Mouse (Mus musculus) forebrain, embryonic 10.5 days (tissue): Measurements from ENCODE around the gene Rpp14. TPM values are rescaled to one million over a fixed set of nuclear protein-coding genes. Genes with fewer than 3 reads are reported as not detected.

Experiments
- DNase-seq: peaks from one replicate; pipeline ENCODE4 v3.0.0-alpha.2; 2017; ENCODE audit warnings: low spot score; ENCODE audit errors: extremely low spot score
- H3K27ac ChIP-seq: fragments of 300-500 bp; sonication (generic); 2 replicates; pipeline ENCODE4 v1.5.1; 2016; ENCODE audit warnings: mild to moderate bottlenecking
- H3K27me3 ChIP-seq: fragments of 300-500 bp; sonication (generic); 2 replicates; pipeline ENCODE4 v1.6.1; 2016; ENCODE audit warnings: mild to moderate bottlenecking; ENCODE audit not compliant: poor library complexity, severe bottlenecking
- H3K36me3 ChIP-seq: fragments of 300-500 bp; sonication (generic); replicated peaks from 2 replicates; pipeline ENCODE4 v1.6.1; 2016; ENCODE audit warnings: mild to moderate bottlenecking, moderate library complexity
- H3K4me1 ChIP-seq: fragments of 300-500 bp; sonication (generic); 2 replicates; pipeline ENCODE4 v1.6.1; 2016
- H3K4me3 ChIP-seq: fragments of 300-500 bp; sonication (generic); 2 replicates; pipeline ENCODE4 v1.5.1; 2016; ENCODE audit warnings: mild to moderate bottlenecking, moderate library complexity
- H3K9me3 ChIP-seq: fragments of 300-500 bp; sonication (generic); 2 replicates; pipeline ENCODE4 v1.6.1; 2016; ENCODE audit warnings: mild to moderate bottlenecking, moderate library complexity
- WGBS: fragments of 180-500 bp; shearing (Covaris S2); methylation state at CpG from one replicate; pipeline ENCODE4 v1.1.7; 2016; 5-methylcytosine and 5-hydroxymethylcytosine counted together
- polyA plus RNA-seq: library from polyadenylated mRNA; unstranded; fragments of >200 nt; fragmentation: Nextera tagmentation; extraction: Ambion mirVana; gene quantifications from 2 replicates; pipeline ENCODE4 v1.2.1, GENCODE M21; 2016

The Rpp14 gene
- polyA plus RNA-seq, 1 experiment from 2014 or later: 61.0 TPM

GRCm38 (mm10) chr14:8124046-8124881, 44.1 kb downstream of the Rpp14 start:
- H3K27me3 ChIP-seq: no peaks in the 10 kb centered on the region
- WGBS: 87% methylated on average over 7 of the region's 7 CpGs

GRCm38 (mm10) chr14:8127971-8128370, 47.8 kb downstream of the Rpp14 start:
- Histone ChIP-seq H3K9me3 (no peaks in the 10 kb centered on the region), H3K27ac (no peak overlapping the region), H3K36me3 (peaks cover 6% of the 10 kb centered on the region), H3K4me3 (no peak overlapping the region), H3K4me1 (no peaks in the 10 kb centered on the region), H3K27me3 (no peaks in the 10 kb centered on the region)
- no peak for DNase-seq
- WGBS: 88% methylated on average over 5 of the region's 5 CpGs

More at GRCm38 (mm10) chr14:8124046-8124881, 44.1 kb downstream of the Rpp14 start:
- Histone ChIP-seq H3K36me3 (peaks cover 6% of the 10 kb centered on the region), H3K9me3 (no peaks in the 10 kb centered on the region), H3K4me3 (no peak overlapping the region), H3K27ac (no peak overlapping the region), H3K4me1 (no peaks in the 10 kb centered on the region)
- no peak for DNase-seq

- Histone ChIP-seq H3K4me1 (no peaks in the 10 kb centered on the region), H3K4me3 (no peak overlapping the region), H3K36me3 (no peaks in the 10 kb centered on the region), H3K27ac (no peak overlapping the region), H3K9me3 (no peaks in the 10 kb centered on the region), H3K27me3 (no peaks in the 10 kb centered on the region)
- DNase-seq: no peak
- 85% methylated on average over 8 of the region's 8 CpGs for WGBS
Observed at GRCm38 (mm10) chr14:8132789-8133188, 52.6 kb downstream of the Rpp14 start.

- Histone ChIP-seq H3K9me3 (no peaks in the 10 kb centered on the region), H3K36me3 (no peaks in the 10 kb centered on the region), H3K27me3 (no peaks in the 10 kb centered on the region), H3K27ac (no peak overlapping the region), H3K4me1 (peaks cover under 1% of the 10 kb centered on the region), H3K4me3 (no peak overlapping the region)
- 76% methylated on average over 2 of the region's 2 CpGs for WGBS
- DNase-seq: no peak
Observed at GRCm38 (mm10) chr14:8134234-8134633, 54.1 kb downstream of the Rpp14 start.

GRCm38 (mm10) chr14:8135130-8135529, 55.0 kb downstream of the Rpp14 start:
- DNase-seq: no peak
- Histone ChIP-seq H3K4me3 (no peak overlapping the region), H3K9me3 (no peaks in the 10 kb centered on the region), H3K36me3 (no peaks in the 10 kb centered on the region), H3K4me1 (peaks cover 10% of the 10 kb centered on the region), H3K27me3 (no peaks in the 10 kb centered on the region), H3K27ac (no peak overlapping the region)
- WGBS: 88% methylated on average over 3 of the region's 3 CpGs

GRCm38 (mm10) chr14:8139724-8140710, 59.9 kb downstream of the Rpp14 start:
- peak; percentile 18 for DNase-seq
- H3K9me3 ChIP-seq: no peaks in the 10 kb centered on the region
- peaks cover 25% of the 10 kb centered on the region for H3K4me1 ChIP-seq
- no peak overlapping the region for H3K4me3 ChIP-seq
- H3K27me3 ChIP-seq: no peaks in the 10 kb centered on the region
- peaks cover 17% of the 10 kb centered on the region for H3K36me3 ChIP-seq
- peak overlapping the region; percentile 74 for H3K27ac ChIP-seq
- 39% methylated on average over 23 of the region's 23 CpGs for WGBS

- H3K9me3 ChIP-seq: no peaks in the 10 kb centered on the region
- no peak overlapping the region for H3K27ac ChIP-seq
- H3K4me1 ChIP-seq: peaks cover 25% of the 10 kb centered on the region
- H3K36me3 ChIP-seq: peaks cover 20% of the 10 kb centered on the region
- no peak for DNase-seq
- WGBS: 64% methylated on average over 2 of the region's 2 CpGs
- no peaks in the 10 kb centered on the region for H3K27me3 ChIP-seq
- H3K4me3 ChIP-seq: no peak overlapping the region
Observed at GRCm38 (mm10) chr14:8141131-8141530, 61.0 kb downstream of the Rpp14 start.

Other genes with a start within 250 kb of the Rpp14 start
- gene Gm45521, start 123.1 kb upstream of the Rpp14 start, polyA plus RNA-seq: 0.22 and 0.32 TPM in 2 replicates
- not detected in 2 replicates for gene Dnase1l3, start 85.8 kb upstream of the Rpp14 start, polyA plus RNA-seq
- gene Abhd6, start 77.5 kb upstream of the Rpp14 start, polyA plus RNA-seq: 18.6 and 20.2 TPM in 2 replicates
- gene Pxk, start 17.8 kb downstream of the Rpp14 start, polyA plus RNA-seq: 15.5 and 17.0 TPM in 2 replicates
- 205 and 209 TPM in 2 replicates for gene Pdhb, start 92.7 kb downstream of the Rpp14 start, polyA plus RNA-seq
- 2.8 and 3.1 TPM in 2 replicates for gene Kctd6, start 133.8 kb downstream of the Rpp14 start, polyA plus RNA-seq
- not detected in 2 replicates for gene Acox2, start 179.0 kb downstream of the Rpp14 start, polyA plus RNA-seq
- gene Fam107a, start 237.7 kb downstream of the Rpp14 start, polyA plus RNA-seq: 0.61 and 0.66 TPM in 2 replicates